Mouse (Mus musculus) CH12F3 (cell line): ENCODE results near the gene Elac2.

Experiments
- in situ Hi-C: fragments of 300-500 bp; cut with MboI; formaldehyde crosslinking; loops from 2 replicates; pipeline ENCODE4 v1.14.3; 2020; ENCODE audit warnings: low sequenced_read_pairs

Gene Elac2

DNA sequence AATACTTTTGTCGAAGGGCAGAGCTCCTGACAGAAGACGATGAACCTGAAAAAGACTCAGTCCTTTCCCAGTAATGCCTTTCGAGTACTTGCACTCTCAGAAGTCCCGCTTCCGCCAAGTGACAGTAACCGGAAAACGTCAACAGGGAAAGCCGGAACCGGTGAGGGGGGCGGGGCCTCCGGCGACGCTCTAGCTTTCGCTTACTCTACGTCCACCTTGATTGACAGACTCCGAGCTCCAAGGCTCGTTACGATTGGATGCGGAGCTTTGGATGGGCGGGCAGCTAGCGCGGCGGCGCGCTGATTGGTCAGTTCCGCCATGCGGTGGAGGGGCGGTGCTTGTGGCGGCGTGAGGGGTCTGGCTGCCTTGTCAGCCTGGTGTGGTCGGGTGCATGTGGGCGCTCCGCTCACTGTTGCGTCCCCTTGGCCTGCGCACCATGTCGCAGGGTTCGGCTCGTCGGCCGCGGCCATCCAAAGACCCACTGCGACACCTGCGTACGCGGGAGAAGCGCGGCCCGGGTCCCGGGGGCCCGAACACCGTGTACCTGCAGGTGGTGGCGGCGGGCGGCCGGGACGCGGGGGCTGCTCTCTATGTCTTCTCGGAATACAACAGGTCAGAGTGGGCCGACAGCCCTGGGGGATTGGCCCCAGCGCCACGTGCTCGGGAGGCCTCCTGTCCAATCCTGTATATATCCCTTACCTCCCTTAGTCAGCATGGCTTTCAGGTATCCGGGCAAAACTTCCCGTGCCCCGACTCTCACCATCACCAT is at the start of gene Elac2:
Gene Elac2, plus strand, starts transcription at position 319 of the 769 bp plus-strand sequence.
- in situ Hi-C loops: no loop called here

DNA sequence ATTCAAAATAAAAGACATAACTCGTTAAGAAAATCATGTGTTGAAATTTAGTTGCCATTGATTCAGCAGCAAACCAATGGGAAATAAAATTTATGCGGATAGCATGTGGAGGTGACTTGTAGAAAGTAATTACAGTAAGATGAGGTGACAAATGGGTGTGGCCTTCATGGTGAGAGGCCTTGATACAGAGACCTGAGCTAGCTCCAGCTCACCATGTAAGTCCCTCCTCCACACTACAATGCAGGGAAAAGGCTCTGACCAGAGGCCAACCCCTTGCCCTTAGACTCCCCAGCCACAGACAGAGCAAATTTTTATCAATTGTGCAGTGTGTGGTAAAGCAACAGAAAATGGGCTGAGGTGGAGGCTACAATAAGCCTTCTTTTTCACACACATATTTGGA is 49.7 kb upstream of the Elac2 start:
- in situ Hi-C loops: no loop called here

DNA sequence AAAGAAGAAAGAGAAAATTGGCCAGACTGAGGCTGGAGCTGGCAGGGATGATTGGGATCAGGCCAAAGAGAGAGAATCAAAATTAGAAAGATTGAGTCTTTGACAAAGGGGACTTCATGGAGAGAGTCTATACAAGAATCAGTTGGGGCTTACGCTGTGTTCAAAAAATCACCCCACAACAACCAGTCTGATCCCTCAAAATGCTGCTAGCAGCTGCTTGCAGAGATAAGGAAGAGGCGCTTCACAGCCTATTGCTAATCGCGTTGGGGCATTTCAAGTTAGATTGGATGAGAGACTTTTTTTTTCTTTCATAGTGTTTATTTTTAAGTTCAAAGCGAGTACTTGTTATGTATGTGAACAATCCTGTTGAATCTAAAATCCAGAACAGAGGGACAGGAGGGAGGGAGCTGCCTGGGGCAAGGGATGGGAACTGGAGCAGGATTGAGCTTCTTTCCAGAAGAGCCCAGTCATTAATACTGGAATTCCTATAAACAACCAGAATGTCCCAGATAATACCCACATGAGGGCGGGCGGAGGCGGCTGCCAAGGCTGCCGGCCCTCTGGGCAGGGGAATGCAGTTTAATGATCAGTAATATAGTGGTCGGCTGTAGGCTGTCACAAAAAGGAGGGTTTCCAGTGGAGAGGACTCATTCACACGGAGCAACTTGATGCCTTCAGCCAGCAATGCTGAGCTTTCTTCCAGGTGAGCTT is 47.6 kb upstream of the Elac2 start:
- in situ Hi-C loops: no loop called here

DNA sequence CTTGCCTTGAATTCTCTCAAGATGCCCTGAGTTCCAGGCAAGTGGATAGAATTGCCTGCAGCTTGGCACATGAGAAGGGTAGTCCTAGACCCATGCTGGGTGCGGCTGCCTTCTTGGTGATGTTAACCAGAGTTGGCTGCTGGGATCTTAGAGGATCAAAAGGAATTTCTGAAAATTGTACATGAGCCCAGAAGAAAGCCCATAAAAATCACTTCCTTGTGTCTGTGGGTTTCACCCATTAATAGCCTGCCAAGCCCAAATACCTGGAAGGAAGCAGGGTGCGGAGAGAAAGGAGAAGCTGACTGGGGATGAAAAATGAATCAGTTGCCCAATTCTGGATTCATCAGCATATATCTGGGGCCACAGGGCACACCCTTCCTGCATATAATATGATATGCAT is 41.6 kb upstream of the Elac2 start:
- in situ Hi-C loops: no loop called here

DNA sequence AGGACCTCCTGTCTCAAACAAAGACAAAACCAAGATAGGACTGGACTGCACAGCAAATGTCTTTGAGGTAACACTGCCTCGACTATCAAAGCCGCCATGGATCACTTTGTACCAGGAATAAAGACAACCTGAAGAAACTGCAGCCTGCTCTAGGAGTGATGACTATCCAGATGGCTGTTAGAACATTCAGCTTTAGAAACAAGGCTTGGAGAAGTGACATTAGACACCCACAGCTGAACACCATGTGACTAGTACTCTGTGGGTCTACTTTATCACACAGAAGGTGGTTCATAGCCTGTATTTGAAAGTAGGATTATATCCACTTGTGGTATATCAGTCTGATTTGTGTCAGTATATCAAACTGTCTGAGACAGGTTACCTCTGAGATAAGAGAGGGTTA is 37.6 kb upstream of the Elac2 start:
- in situ Hi-C loops: no loop called here

DNA sequence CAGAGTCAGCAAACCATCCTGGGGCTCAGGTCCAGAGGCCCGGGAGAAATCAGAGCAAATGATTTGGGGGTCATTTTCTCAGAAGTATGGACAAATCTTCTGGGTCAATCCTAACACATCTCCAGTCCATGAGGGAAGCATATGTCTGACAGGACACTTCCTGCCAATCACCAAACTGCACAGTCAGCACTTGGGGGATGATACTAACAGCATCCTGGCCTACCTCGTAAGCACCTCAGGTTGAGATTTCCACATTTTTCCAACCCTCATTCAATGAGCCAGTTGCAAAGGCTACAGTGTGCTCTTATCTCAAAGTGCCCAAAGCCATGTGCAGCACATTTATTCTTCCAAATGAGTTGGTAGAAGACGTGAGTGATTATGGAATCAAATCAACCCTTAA is 29.1 kb upstream of the Elac2 start:
- in situ Hi-C loops: no loop called here

DNA sequence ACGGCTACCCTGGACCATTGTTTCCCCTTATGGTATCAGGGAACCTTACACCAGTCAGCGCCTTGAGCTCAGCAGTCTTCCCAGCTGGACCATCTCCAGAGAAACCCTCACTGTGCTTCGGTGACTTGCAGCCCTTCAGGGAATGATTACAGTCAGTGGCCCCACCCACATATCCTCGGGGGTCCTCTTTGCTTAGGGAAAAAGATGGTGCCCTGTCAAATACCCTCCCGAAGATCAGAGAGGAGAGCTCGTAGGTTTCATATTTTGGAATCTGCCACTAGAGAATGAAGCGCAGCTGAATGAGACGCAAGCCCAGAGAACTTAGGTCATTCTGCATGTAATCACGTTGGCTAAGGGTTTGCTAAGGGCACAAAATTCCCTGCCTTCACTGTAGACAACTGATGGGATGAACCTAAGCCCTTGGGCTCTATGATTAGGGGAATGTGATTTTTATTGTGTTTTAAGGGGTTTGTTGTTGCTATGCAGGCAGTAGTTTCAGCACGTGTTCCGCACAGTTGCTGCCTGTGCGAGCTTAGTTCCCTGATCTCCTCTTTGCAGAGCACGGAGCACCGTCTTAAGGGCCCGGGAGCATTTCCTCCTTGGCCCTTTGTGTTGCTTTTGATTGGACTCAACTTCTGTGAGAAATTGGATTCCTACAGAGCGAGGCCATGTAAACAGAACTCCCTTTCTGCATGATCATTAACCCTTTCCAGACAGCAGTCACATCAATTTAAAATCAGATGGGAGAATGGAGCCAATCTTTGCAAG is 21.7 kb upstream of the Elac2 start:
- in situ Hi-C loops: no loop called here

DNA sequence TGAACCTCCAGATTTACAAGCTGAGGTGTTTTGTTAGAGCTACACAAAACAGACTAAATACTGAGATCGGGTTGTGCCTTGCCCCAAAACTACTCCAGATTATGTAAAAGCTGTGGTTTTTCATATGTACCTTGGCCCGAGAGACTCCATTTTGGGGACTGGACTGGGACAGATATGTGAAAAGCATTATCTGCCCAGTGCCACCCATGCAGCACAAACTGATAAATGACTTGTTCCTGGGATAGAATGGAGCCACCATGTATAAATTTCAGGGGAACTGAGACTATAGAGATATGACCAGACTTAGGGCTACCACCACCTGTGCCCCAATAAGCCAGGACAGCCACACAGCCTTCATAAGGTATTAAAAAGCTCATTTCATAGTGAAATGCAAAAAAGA is 16.2 kb upstream of the Elac2 start:
- in situ Hi-C loops: no loop called here

DNA sequence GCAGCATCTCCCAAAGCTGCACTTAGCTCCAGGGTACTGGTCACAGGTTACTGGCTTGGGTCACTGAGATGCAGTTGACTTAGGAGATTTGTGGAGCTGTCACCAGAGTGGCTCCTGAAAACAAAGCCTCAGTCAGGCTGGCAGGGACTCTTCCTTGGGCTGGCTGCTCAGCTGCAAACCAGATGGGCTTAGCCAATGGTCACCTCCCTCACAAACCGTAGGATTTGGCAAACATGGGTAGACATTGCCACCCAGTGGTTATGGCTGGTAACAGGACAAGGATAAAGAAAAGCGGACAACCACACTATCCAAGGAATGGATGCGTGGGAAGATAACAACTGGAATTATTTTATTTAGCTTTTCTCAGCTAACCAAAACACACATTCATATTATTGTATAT is 10.3 kb upstream of the Elac2 start:
- in situ Hi-C loops: no loop called here

DNA sequence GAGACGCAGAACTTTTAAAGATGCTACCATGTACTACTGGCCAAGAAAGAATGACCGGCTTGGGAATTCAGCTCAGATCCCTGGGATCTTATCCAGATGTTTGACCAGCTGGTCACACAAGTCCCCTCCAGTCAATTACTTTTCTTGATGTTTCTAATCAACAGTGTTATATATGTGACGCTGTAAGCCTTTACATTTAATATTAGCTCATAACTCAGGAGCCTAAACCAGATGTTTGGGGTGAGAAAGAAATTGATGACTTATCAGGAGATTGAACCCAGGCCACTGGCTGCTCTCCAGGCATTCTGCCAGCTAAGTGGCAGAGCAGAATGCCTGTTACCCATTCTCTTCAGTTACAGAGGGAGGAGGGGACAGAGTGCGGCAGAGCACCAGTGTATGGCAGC is 9.9 kb upstream of the Elac2 start:
- in situ Hi-C loops: no loop called here

DNA sequence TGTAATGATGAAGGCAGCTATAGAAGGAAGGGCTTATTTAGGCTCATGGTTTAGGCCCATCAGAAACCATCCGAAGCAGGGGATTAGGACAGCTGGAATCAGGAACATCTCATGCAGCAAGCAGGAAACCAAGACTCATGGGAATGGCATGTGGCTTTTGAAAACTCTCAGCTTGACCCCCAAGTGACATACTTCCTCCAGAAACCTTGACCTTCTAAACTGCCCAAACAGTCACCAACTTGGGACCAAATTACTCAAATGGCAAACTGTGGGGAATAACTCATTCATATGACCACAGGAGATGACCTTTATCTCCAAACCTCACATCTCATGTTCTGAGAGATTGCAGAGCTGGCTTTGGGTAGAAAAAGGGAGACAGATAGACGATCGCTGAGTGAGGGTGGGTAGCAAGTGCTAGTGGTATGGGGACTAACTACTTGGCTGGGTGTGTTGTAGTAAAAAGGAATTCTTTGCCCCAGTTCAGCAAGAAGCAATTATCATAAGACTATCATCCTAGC is 7.3 kb upstream of the Elac2 start:
- in situ Hi-C loops: no loop called here

DNA sequence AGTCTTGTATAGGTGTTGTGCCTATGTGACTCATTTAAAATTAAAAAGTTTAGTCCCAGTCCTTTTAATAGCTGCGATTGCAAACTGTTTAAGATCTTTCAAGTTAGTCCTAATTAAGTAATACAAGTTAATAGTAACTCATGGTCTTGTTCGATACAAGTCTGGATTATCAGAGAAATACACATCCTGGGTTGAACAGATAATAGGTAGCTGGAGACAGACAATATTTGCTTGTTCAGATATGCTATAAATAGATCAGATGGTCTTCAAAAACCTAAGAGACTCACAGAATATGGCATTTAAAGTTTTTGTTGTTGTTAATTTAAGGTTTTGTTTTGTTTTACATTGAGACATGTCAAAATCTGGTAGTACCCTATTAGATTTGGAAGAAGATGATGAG is 6.4 kb upstream of the Elac2 start:
- in situ Hi-C loops: no loop called here

DNA sequence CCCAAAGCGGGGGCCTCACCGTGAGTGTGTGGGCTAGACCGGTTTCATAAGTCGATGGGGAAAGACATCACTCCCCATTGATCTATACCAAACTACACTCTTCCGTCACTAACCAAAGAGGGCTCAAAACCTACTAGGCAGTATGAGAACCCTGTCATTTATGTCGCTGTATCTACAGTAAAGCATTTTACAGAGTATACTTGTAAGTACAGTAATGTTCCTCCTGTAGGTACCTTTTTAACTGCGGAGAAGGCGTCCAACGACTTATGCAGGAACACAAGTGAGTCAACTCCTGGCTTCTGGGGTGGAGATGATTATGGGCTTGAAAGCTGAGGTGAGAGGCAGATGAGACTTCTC is 629 bp downstream of the Elac2 start:
- in situ Hi-C loops: no loop called here

DNA sequence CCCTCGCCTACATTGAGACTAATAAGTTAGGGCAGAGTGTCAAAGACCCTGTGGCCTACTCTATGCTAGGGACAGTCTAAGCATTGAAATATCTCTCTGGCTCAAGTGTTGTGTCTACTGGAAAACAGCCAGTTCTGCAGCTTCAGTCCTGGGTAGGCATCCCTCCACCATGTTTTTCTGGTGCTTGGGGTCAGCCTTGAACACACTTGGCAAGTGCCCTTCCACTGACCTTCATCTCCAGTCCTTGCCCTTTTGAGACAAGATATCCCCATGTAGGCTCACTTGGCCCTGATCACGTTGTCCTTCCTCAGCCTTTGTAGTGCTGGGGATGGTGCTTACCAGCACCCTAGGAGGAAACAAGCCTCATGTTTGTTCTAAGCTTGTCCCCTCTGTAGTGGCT is 9.7 kb downstream of the Elac2 start:
- in situ Hi-C loops: no loop called here

DNA sequence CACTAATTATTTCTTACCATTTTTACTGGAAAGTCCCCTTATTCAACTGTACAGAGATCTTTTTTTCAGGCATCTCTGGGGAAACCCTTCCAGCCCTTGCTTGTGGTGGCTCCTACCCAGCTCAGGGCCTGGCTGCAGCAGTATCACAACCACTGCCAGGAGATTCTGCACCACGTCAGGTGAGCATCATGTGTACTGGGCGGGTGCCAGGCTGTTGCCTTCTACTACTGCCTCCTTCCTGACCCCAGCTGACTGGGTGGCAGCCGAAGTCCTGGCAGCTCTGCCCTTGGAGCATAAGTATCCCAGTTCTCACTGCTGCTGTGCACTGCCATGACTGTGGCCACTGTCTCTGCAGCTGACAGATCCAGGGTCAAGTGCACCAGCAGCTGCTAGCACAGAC is 19.6 kb downstream of the Elac2 start:
- in situ Hi-C loops: no loop called here

DNA sequence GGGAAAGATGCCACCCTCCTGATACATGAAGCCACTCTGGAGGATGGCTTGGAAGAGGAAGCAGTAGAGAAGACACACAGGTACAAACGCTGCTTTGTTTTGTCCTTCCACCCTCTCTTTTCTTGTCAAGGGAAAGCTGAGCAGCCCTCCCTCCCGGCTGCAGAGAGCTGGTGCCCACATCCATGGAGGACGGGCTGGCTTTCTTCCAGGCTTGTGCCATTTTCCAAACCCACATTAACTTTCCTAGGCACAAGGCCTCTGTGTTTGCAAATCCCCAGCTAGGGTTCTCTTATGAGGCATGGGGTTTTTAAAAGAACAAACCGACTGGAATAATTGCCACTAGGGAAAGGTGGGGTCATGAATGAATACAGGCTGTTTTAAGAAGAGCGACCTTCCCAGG is 20.8 kb downstream of the Elac2 start:
- in situ Hi-C loops: no loop called here

DNA sequence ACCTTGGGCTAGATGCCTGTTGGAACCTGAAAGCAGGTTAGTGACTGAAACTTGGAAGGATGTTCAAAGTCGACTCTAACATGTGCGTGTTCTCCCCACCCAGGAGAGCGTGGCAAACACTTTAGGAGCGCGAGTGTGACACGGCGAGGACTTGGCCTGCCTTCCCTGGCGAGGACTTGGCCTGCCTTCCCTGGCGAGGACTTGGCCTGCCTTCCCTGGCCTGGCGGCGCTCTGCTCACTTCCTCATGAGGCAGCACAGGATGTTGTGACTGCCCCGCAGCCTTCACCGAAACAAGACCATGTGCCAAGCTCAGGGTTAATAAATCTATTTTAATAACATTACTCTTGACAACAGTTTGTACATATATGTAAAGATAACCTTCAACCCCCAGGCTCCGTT is 22.9 kb downstream of the Elac2 start:
- in situ Hi-C loops: no loop called here

DNA sequence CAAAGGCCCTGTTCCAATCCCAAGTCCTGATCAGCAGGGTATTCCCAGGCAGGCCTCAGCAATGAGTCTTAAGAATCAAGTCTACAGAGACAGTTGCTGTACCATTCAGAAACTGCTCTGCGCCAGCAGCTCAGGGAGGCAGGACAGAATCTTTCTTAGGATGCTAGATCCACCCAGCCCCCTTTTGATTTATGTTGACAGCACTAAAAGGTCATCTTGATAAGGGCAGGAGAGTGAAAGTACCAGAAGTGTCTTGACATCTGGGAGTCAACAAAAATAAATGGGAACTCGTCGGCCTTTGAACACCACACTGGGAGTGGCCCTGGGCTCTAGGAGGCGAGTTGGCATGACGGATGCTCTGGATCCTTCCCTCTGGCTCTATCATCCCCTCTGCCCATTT is 24.8 kb downstream of the Elac2 start:
- in situ Hi-C loops: no loop called here

DNA sequence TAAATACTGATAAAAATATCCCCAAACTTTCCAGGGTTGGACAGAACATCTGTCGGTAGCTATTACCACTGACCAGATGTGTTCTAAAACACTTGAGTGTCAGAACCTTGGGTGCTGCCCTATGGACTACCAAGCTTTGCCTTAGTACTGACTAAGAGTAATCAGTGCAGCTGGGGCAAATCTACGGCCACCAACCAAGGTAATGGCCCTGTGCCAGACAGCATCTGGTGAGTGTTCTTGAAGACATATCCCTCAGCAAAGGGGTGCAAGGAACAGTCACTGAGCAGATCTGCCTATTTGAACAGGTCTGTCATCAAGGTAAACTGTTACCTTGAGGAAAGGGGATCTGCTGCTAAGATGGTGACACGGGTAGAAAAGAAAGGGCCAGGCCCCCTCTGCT is 26.0 kb downstream of the Elac2 start:
- in situ Hi-C loops: no loop called here

DNA sequence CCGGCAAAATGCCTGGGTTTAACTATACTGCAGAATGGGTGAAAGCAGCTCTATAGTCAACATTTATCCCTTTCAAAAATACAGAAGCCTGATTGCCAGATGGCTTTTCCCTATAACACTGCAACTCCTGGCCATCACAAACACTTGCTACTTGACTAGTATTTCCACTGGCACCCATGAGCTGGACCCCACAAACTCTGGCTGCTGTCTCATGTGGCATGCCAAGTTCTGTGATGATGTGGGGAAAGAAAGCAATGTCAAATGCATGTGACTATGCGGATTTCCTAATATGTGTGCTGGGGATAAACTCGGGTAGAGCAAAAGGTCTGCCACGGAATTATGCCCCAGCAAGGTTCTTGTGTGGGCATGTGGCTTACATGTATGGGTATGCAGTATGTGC is 27.2 kb downstream of the Elac2 start:
- in situ Hi-C loops: no loop called here

DNA sequence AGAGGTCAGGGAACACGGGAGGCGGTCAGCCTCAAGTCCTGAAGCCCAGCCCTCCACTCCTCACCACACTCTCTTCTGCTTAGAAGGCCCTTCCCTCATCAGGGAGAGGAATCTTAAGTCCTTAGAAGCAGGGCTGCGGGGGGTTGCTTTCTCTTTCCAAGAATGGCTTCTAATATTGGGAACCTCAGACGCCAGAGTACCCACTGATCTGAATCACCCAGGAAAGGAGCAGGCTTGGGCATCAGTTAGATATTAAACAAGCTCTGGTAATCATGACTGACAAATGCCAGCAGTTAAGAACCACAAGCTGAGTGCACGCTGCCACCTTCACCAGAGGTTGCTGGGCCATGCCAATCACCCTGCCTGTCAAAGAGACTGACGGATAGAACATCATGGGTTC is 35.1 kb downstream of the Elac2 start:
- in situ Hi-C loops: no loop called here

DNA sequence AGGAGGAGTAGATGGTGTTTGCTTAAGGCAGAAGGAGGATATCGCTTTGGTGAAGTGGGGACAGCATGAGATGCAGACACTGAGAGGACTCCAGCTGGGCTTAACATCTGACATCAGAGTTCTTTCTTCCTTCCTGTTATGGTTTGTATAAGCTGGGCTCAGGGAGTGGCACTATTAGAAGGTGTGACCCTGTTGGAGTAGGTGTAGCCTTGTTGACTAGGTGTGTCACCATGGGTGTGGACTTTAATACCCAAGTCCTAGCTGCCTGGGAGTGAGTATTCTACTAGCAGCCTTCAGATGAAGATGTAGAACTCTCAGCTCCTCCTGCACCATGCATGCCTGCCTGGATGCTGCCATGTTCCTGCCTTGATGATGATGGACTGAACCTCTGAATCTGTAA is 37.9 kb downstream of the Elac2 start:
- in situ Hi-C loops: no loop called here
